Comparison of ENCODE assay signal across 25 mouse cellular contexts in genomic region chr6:126201721-126202120, GRCm38 (mm10). TPM values are rescaled to one million over a fixed set of nuclear protein-coding genes. Genes with fewer than 3 reads are reported as not detected.
A peak's percentile ranks its signal among the peaks of the same experiment; 100 is the strongest.
DNase-seq lines count a peak whose midpoint lies in the region; ATAC-seq and TF ChIP-seq lines count a peak whose summit lies in the region.
"Had no signal": no experiment of that assay in that cellular context is flagged by ENCODE, and none has a peak within 500 bp of the region (broad histone marks: within the 10 kb centered on the region; RNA-seq: fewer than 3 reads in every experiment).

No protein-coding gene starts in this region.

- H3K4me1 ChIP-seq in kidney, embryonic 15.5 days, result peaks cover 21% of the 10 kb centered on the region
- no peaks in the 10 kb centered on the region for H3K4me1 ChIP-seq in hindbrain, embryonic 11.5 days (replicated peaks; ENCODE audit: control insufficient read depth, insufficient read depth, low read length)
- H3K4me1 ChIP-seq in forebrain, postnatal 0 days (ENCODE audit: insufficient read depth), result no peaks in the 10 kb centered on the region
- H3K4me1 ChIP-seq: embryonic facial prominence, embryonic 13.5 days; hindbrain, embryonic 15.5 days had no signal

- no peaks in the 10 kb centered on the region for H3K9me3 ChIP-seq in kidney, embryonic 15.5 days (replicated peaks)
- no peaks in the 10 kb centered on the region for H3K9me3 ChIP-seq in hindbrain, embryonic 11.5 days (ENCODE audit: control insufficient read depth, low read length)
- H3K9me3 ChIP-seq in forebrain, postnatal 0 days (ENCODE audit: low read length), result no peaks in the 10 kb centered on the region
- H3K9me3 ChIP-seq: embryonic facial prominence, embryonic 13.5 days; forebrain, embryonic 13.5 days; heart, embryonic 10.5 days; heart, embryonic 15.5 days; hindbrain, embryonic 15.5 days had no signal

- no peak overlapping the region for H3K4me3 ChIP-seq in kidney, embryonic 15.5 days (replicated peaks)
- H3K4me3 ChIP-seq in hindbrain, embryonic 11.5 days (ENCODE audit: low read depth, low read length), result no peak overlapping the region
- no peak overlapping the region for H3K4me3 ChIP-seq in forebrain, postnatal 0 days (ENCODE audit: low read depth, low read length)
- H3K4me3 ChIP-seq: embryonic facial prominence, embryonic 13.5 days; forebrain, embryonic 13.5 days; gastrocnemius, adult 2 months; heart, embryonic 10.5 days; heart, embryonic 15.5 days; hindbrain, embryonic 15.5 days had no signal

- peak; percentile 23 for DNase-seq in kidney, adult 11 months
- DNase-seq in kidney, adult 18-20 months, result no peak
- peak; percentile 9 for DNase-seq in kidney, postnatal 14 days
- no peak for DNase-seq in retina, postnatal 1 day
- no peak for DNase-seq in hindbrain, embryonic 11.5 days (ENCODE audit: low spot score)
- DNase-seq in forebrain, postnatal 0 days, result no peak
- DNase-seq: adrenal gland, adult 2 months; adrenal gland, postnatal 25 days; cerebellum, adult 18-20 months; cerebellum, adult 9-11 months; cerebellum, postnatal 36 days; gastrocnemius, adult 2 months; gastrocnemius, postnatal 25 days; heart, adult 18-20 months; heart, postnatal 14 days had no signal

- WGBS in kidney, embryonic 15.5 days, result 43% methylated on average over 2 of the region's 2 CpGs
- 73% methylated on average over 2 of the region's 2 CpGs for WGBS in hindbrain, embryonic 11.5 days
- 84% methylated on average over 2 of the region's 2 CpGs for WGBS in forebrain, postnatal 0 days

- no peaks in the 10 kb centered on the region for H3K27me3 ChIP-seq in kidney, embryonic 15.5 days
- no peaks in the 10 kb centered on the region for H3K27me3 ChIP-seq in hindbrain, embryonic 11.5 days (ENCODE audit: control insufficient read depth, insufficient read depth, low read length)
- no peaks in the 10 kb centered on the region for H3K27me3 ChIP-seq in forebrain, postnatal 0 days (ENCODE audit: insufficient read depth, low read length)
- H3K27me3 ChIP-seq: embryonic facial prominence, embryonic 13.5 days; forebrain, embryonic 13.5 days; heart, embryonic 15.5 days; hindbrain, embryonic 15.5 days had no signal

- peak; percentile 87 for ATAC-seq in kidney, embryonic 15.5 days (replicated peaks; ENCODE audit: low FRiP score)
- ATAC-seq in hindbrain, embryonic 11.5 days (ENCODE audit: low FRiP score), result no peak
- no peak for ATAC-seq in forebrain, postnatal 0 days
- ATAC-seq: activated CD4-positive, CD25-positive, alpha-beta regulatory T cell, adult 4 months; forebrain, embryonic 13.5 days had no signal

- no peak overlapping the region for H3K4me2 ChIP-seq in kidney, embryonic 15.5 days
- H3K4me2 ChIP-seq in hindbrain, embryonic 11.5 days (replicated peaks; ENCODE audit: low read depth, low read length), result no peak overlapping the region
- H3K4me2 ChIP-seq in forebrain, postnatal 0 days (ENCODE audit: low read depth), result no peak overlapping the region
- H3K4me2 ChIP-seq: embryonic facial prominence, embryonic 13.5 days; forebrain, embryonic 13.5 days; heart, embryonic 15.5 days; hindbrain, embryonic 15.5 days had no signal

- H3K9ac ChIP-seq in kidney, embryonic 15.5 days, result no peak overlapping the region
- H3K9ac ChIP-seq in hindbrain, embryonic 11.5 days (ENCODE audit: low read depth, low read length), result no peak overlapping the region
- H3K9ac ChIP-seq in forebrain, postnatal 0 days, result no peak overlapping the region
- H3K9ac ChIP-seq: embryonic facial prominence, embryonic 13.5 days; forebrain, embryonic 13.5 days; heart, embryonic 15.5 days; hindbrain, embryonic 15.5 days had no signal

- no peaks in the 10 kb centered on the region for H3K36me3 ChIP-seq in kidney, embryonic 15.5 days
- no peaks in the 10 kb centered on the region for H3K36me3 ChIP-seq in hindbrain, embryonic 11.5 days (ENCODE audit: control insufficient read depth, insufficient read depth, low read length)
- no peaks in the 10 kb centered on the region for H3K36me3 ChIP-seq in forebrain, postnatal 0 days (ENCODE audit: insufficient read depth)
- H3K36me3 ChIP-seq: embryonic facial prominence, embryonic 13.5 days; heart, embryonic 10.5 days; heart, embryonic 15.5 days; hindbrain, embryonic 15.5 days had no signal

- H3K27ac ChIP-seq in kidney, embryonic 15.5 days, result no peak overlapping the region
- H3K27ac ChIP-seq in hindbrain, embryonic 11.5 days (ENCODE audit: low read depth, low read length), result no peak overlapping the region
- H3K27ac ChIP-seq in forebrain, postnatal 0 days (ENCODE audit: low read depth, low read length), result no peak overlapping the region
- H3K27ac ChIP-seq: embryonic facial prominence, embryonic 13.5 days; forebrain, embryonic 13.5 days; gastrocnemius, adult 2 months; heart, embryonic 10.5 days; heart, embryonic 15.5 days; hindbrain, embryonic 15.5 days had no signal

- no peak for TF ChIP-seq CTCF in forebrain, postnatal 0 days (IDR thresholded peaks at IDR 0.05; ENCODE audit: low read depth)

RNA-seq across cellular contexts. Expression of gene Ntf3, which starts 35.0 kb away (rescaled TPM):
- 16.2 and 16.6 TPM in 2 replicates for polyA plus RNA-seq in kidney, embryonic 15.5 days (2015; fragmentation: Nextera tagmentation; extraction: Ambion mirVana)
- polyA plus RNA-seq in hindbrain, embryonic 11.5 days (2014; fragmentation: Nextera tagmentation; extraction: Ambion mirVana), result 4.5 and 5.8 TPM in 2 replicates
- total RNA-seq in forebrain, postnatal 0 days (2014; rRNA removed), result 13.8 and 14.4 TPM in 2 replicates
- 14.1 and 15.9 TPM in 2 replicates for polyA plus RNA-seq in forebrain, postnatal 0 days (2015; fragmentation: Nextera tagmentation; extraction: Ambion mirVana)
- total RNA-seq: hematopoietic stem cell, adult 5-6 weeks; MEL had no signal
- polyA plus RNA-seq: activated CD4-positive, CD25-positive, alpha-beta regulatory T cell, adult 4 months; C2C12 had no signal

Comparison
In these comparisons a context has a peak if more than half of its experiments do, and no peak if none do; other contexts are left out.
1. DNase-seq: peak in kidney, adult 11 months (single experiment) and kidney, postnatal 14 days (single experiment); none in kidney, adult 18-20 months (single experiment), retina, postnatal 1 day (single experiment), hindbrain, embryonic 11.5 days (single experiment) and forebrain, postnatal 0 days (single experiment).